Mouse (Mus musculus): Measurements from ENCODE around the gene Pde10a.

The Pde10a gene

DNA sequence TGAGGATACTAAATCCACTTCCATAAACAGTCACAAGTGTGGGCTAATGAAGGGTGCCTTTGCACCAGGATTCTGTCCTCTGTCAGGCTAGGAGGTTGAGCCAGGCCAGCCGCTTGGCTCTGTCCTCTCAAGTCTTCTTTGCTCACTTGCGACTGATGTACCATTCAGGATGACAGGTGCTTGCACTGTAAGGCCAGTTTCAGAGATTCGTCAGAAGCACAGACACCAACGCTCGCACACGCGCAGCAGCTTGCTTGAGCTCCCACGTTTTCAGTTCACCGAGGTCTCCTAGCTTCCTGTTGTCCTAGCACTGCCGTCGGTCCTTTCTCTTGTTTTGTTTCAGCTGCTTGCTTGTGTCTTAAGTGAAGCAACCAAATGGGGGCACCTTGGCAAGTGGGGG lies 111.5 kb downstream of the Pde10a start:
- no peaks in the 10 kb centered on the region for H3K36me3 ChIP-seq (ENCODE audit: control insufficient read depth, insufficient read depth, low read length, poor library complexity, severe bottlenecking)
- DNase-seq (ENCODE audit: low read depth, low spot score) = no peak
- no peaks in the 10 kb centered on the region for H3K27me3 ChIP-seq (ENCODE audit: control insufficient read depth, insufficient read depth, low read length, poor library complexity, severe bottlenecking)

DNA sequence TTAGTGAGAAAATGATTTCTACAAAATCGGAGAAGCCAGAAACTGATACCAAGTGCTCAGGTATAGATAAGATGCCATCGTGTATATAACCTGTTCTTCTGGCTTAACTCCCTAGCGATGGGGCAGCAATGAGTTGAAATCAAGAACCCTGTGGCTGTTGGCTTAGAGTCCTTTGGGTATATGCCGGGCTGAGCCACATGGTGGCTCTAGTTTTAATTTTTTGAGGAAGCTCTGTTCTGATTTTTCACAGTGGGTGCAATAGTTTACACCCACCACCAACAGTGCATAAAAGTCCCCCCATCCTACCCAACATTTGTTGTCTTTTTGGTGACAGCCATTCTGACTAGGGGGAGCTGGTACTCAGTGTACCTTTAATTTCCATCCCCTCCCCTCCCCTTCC lies 112.0 kb downstream of the Pde10a start:
- Histone ChIP-seq H3K27me3 (ENCODE audit: control insufficient read depth, insufficient read depth, low read length, poor library complexity, severe bottlenecking) (no peaks in the 10 kb centered on the region), H3K36me3 (ENCODE audit: control insufficient read depth, insufficient read depth, low read length, poor library complexity, severe bottlenecking) (no peaks in the 10 kb centered on the region)
- no peak for DNase-seq (ENCODE audit: low read depth, low spot score)

DNA sequence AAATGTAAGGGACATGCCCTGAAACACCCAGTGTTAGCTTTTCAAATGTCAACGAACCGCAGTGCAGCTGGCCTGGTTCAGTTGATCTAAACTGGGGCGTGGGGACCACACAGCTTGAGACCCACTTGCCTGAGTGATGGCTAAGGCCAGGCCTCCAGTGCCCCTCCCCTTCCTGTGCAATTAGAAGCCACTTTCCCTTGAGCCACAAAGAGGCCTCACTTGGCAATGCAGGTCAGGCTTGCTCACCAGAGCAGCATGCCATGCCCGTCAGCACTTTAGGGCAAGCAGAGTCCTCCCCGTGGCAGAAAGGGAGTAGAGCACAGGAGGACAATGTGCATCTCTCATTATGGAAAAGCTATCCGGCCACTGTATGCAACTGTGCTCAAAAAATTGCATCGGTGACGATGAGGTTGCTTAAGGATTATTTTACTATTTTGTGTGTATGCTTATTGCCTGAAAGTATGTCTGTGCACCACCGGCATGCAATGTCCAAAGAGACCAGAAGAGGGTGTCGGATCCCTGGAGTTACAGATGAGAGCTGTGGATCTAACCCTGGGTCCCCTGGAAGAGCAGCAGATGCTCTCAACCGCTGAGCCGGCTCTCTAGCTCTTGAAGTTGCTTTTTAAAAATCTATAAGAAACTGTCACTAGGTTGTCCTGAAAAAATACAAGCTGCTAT lies 114.7 kb downstream of the Pde10a start:
- DNase-seq (ENCODE audit: low read depth, low spot score) = no peak
- H3K36me3 ChIP-seq (ENCODE audit: control insufficient read depth, insufficient read depth, low read length, poor library complexity, severe bottlenecking) = no peaks in the 10 kb centered on the region
- no peaks in the 10 kb centered on the region for H3K27me3 ChIP-seq (ENCODE audit: control insufficient read depth, insufficient read depth, low read length, poor library complexity, severe bottlenecking)

DNA sequence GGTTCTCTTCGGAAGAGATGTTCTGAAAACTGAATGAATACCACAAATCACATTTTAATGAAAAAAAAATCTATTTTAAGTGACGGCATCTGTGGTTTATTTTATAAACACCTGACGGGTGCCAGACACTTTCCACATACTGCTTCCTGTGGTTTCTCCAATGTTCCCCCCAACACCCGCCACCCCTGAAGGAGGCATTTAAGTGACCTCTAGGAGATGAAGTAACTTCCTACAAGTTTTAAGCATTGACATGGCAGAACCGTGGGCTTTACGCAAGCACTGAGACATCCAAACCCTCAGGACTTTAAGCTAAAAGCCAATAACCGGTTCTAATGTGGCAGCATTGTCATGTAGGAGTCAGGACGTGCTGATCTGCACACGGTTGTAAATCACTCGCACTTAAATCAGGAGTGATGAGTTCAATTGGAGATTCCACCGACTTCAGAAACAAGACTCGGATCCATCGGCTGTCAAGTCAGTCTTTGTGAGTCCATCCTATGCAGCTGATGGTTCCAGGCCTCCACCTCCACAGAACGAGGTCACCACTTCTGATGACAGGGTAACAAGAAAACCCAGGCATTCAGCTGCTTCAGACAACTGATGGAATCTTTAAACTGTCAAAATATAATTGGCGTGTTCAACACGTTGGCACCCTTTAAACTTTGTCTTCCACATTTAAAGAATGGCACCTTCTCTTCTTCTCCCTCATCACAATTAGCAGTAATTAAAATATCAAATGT lies 115.7 kb downstream of the Pde10a start:
- H3K36me3 ChIP-seq (ENCODE audit: control insufficient read depth, insufficient read depth, low read length, poor library complexity, severe bottlenecking) = no peaks in the 10 kb centered on the region
- DNase-seq (ENCODE audit: low read depth, low spot score) = no peak
- no peaks in the 10 kb centered on the region for H3K27me3 ChIP-seq (ENCODE audit: control insufficient read depth, insufficient read depth, low read length, poor library complexity, severe bottlenecking)

DNA sequence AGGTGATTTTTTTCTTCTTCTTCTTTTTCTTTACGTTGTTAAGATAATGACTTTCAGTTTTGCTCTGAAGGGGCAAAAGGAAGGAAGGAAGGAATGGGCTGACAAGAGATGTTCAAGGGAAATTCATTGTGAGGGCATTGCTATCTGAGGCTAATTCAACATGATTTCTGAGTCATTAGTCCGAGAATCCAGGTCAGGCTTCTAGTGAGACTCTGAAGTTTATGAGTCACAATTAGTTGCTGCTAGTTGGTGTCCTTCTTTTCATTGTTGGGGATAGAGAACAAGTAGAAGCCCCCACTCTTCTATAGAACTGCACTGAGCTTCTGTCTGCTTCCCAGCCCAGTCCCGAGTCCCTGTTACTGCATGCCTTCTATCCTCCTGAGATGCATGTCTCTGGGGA lies 116.3 kb downstream of the Pde10a start:
- H3K36me3 ChIP-seq (ENCODE audit: control insufficient read depth, insufficient read depth, low read length, poor library complexity, severe bottlenecking) = no peaks in the 10 kb centered on the region
- no peak for DNase-seq (ENCODE audit: low read depth, low spot score)

DNA sequence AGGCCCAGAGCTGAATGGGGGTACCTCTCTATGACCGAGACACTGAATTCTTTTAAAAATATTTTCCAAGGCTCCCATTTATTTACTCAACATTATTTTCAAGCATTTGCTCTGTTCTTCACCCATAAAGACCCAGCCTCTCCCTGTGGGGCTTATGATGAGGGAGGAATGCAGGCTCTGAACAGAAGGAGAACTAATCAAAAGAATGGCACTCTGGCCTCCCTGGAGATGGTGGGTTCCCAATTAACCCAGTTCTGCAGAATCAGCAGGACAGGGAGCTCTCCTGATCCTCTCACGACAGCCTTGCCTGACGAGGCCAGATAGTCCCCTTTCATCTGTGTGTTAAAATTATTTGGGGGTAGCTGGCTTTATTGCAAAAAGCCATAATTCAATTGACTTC lies 117.2 kb downstream of the Pde10a start:
- DNase-seq (ENCODE audit: low read depth, low spot score) = no peak
- Histone ChIP-seq H3K36me3 (ENCODE audit: control insufficient read depth, insufficient read depth, low read length, poor library complexity, severe bottlenecking) (no peaks in the 10 kb centered on the region), H3K27me3 (ENCODE audit: control insufficient read depth, insufficient read depth, low read length, poor library complexity, severe bottlenecking) (no peaks in the 10 kb centered on the region)

More for the DNA sequence above, 116.3 kb downstream of the Pde10a start:
- no peaks in the 10 kb centered on the region for H3K27me3 ChIP-seq (ENCODE audit: control insufficient read depth, insufficient read depth, low read length, poor library complexity, severe bottlenecking)

DNA sequence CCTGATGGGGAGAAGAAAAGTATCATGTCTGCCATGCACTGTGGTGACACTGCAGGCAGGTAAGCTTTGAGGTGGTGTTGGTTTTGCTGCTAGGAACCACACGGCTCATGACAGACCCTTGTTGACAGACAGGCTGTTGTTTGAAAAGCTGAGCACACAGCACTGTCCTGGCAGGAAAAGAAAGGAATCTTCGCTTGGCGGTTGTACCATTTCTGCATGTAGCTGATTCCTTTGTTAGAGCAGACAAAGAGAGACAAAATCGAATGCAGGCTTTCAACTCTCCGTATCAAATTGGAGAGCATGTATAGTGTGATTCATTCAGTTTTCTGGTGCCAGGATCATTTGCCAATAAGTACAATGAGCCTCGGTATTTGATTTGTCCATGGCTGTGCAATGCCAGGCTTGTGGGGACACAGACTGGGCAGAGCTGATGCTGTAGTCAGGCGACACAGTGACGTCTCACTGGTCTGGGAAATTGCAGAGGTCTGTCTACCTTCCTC lies 122.2 kb downstream of the Pde10a start:
- Histone ChIP-seq H3K36me3 (ENCODE audit: control insufficient read depth, insufficient read depth, low read length, poor library complexity, severe bottlenecking) (no peaks in the 10 kb centered on the region), H3K27me3 (ENCODE audit: control insufficient read depth, insufficient read depth, low read length, poor library complexity, severe bottlenecking) (no peaks in the 10 kb centered on the region)
- DNase-seq (ENCODE audit: low read depth, low spot score) = no peak

DNA sequence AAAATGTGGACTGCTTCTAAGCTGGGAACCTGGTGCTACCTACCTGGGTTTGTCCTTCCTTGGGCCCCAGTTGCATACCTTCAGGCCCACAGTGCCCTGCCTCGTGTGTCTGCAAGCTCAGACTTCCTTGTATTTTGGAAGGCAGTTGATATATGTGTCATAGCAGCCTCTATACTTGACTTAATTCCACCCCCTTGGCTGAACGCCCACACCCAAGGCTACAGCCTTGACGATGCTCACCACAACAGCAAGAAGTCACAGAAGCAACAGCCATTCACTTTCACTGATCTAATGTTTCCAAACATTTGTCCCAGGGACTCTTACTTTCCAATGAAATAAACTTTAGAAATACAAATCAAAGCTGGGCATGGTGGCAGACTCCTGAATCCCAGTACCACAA lies 123.1 kb downstream of the Pde10a start:
- DNase-seq (ENCODE audit: low read depth, low spot score) = no peak
- no peaks in the 10 kb centered on the region for H3K36me3 ChIP-seq (ENCODE audit: control insufficient read depth, insufficient read depth, low read length, poor library complexity, severe bottlenecking)

DNA sequence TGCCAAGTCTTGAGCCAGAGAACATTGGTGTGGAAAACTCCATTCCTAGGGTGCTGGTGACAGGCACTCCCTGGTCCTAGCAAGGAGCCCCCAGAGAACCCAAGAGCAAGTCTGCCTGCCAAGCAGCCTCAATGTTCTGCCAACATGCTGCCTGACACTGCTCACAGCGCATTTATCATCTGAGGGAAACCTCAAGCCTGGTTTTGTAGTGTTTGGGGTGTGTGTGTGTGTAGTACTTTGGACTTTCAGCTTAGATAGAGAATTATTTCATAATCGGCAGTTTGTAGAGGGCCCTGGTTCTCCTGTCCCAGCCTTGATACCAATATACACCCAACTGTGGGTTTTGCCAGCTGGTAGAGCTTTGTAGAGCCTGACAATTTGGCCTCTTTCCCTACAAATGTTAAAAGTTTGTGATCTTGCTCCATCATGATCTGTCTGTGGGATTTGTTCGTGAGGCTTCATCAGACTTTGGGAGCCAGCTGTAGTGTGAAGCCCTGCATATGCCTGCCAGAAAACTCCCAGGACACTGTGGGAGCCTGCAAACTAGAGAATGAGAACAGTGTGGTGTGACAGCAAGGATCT lies 127.6 kb downstream of the Pde10a start:
- no peak for DNase-seq (ENCODE audit: low read depth, low spot score)
- H3K27me3 ChIP-seq (ENCODE audit: control insufficient read depth, insufficient read depth, low read length, poor library complexity, severe bottlenecking) = no peaks in the 10 kb centered on the region

More for the DNA sequence above, 123.1 kb downstream of the Pde10a start:
- H3K27me3 ChIP-seq (ENCODE audit: control insufficient read depth, insufficient read depth, low read length, poor library complexity, severe bottlenecking) = no peaks in the 10 kb centered on the region

DNA sequence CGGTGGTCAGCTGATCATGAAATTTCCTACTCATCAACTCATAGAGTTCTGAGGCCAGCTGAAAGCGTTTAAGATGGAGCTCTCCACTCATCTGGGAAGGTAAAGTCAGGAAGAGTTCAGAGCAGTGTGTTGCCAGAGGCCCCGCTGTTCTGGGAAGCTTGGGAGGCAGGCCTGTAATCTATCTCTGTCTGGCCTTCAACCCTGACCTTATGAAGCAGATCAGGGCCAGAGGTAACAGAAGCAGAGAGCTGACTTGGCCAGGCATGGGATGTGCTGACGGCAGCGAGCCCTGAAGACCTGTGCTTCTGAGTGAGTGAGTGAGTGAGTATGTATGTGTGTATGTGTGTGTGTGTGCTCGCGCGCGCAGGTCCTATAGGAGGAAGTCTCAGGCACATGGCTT lies 132.5 kb downstream of the Pde10a start:
- H3K36me3 ChIP-seq (ENCODE audit: control insufficient read depth, insufficient read depth, low read length, poor library complexity, severe bottlenecking) = no peaks in the 10 kb centered on the region
- DNase-seq (ENCODE audit: low read depth, low spot score) = no peak
- no peaks in the 10 kb centered on the region for H3K27me3 ChIP-seq (ENCODE audit: control insufficient read depth, insufficient read depth, low read length, poor library complexity, severe bottlenecking)

More for the DNA sequence above, 127.6 kb downstream of the Pde10a start:
- H3K36me3 ChIP-seq (ENCODE audit: control insufficient read depth, insufficient read depth, low read length, poor library complexity, severe bottlenecking) = no peaks in the 10 kb centered on the region

DNA sequence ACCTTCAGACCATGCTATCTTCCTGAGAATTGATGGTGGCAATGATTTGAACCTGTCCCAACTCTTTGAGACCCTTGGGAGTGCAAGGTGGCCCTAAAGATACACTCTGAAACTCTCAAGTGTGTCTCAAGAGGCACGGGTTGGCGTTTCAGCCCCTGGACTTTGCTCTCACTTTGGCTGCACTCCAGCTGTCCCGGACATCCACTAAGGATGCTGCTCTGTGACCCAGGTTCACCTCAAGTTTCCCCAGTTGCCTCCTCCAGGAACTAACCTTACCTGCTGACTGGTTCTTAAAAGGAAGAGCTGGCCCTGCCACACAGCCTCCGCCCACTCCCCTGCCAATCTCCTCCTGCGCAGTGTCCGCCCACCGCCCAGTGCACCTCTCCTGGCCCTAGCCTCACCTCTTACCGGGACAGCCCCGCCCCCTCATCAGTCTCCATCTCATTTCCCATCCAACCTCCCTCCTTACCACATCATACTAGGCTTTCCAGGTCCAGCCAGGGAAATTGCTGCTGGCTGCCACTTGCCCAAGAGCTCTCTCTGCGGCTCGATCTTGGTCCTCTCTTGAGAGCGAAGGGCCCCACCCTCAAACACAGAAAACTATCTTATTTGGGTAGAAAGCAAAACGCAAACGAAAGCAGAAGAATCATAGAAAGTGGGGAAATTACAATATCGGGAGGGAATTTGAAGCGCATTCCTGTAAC lies 133.7 kb downstream of the Pde10a start:
- DNase-seq (ENCODE audit: low read depth, low spot score) = no peak
- H3K36me3 ChIP-seq (ENCODE audit: control insufficient read depth, insufficient read depth, low read length, poor library complexity, severe bottlenecking) = no peaks in the 10 kb centered on the region

DNA sequence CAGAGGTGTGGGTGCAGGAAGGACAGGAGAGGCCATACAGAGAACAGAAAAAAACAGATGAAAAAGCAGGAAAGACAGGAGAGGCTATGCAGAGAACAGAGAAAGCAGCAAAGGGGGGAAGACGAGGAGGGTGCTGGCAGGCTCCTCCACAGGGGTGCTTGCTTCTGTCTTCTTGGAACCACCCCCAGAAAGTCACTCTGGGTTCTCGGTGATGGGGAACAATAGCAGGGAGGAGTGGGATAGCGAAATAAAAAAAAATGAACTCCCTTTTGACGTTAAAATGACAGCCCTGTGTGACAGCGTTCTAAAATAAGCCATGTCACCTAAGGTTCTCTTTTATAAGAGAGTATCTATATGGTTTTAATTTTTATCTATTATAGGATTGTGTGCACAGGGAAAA lies 141.7 kb downstream of the Pde10a start:
- H3K27me3 ChIP-seq (ENCODE audit: control insufficient read depth, insufficient read depth, low read length, poor library complexity, severe bottlenecking) = no peaks in the 10 kb centered on the region
- no peak for DNase-seq (ENCODE audit: low read depth, low spot score)
- H3K36me3 ChIP-seq (ENCODE audit: control insufficient read depth, insufficient read depth, low read length, poor library complexity, severe bottlenecking) = no peaks in the 10 kb centered on the region

More for the DNA sequence above, 133.7 kb downstream of the Pde10a start:
- no peaks in the 10 kb centered on the region for H3K27me3 ChIP-seq (ENCODE audit: control insufficient read depth, insufficient read depth, low read length, poor library complexity, severe bottlenecking)

DNA sequence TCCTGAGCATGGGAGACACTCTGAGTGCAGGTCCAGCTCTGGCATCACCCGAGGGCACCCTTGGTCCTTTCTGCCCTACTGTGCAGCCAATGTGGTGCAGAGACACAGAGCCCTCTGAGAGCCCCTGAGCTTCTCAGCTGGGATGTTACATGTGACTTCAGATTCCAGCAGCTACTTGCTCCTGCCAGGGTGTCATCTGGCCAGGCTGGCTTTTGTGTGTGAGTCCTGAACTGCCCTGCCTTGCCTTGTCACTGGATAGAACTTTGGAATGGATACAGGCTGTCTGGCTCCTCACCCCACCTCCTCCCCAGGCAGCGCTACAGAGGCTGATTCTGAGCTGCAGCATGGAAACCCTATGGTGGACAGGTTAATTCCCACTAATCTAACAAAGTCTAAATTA lies 149.5 kb downstream of the Pde10a start:
- Histone ChIP-seq H3K36me3 (ENCODE audit: control insufficient read depth, insufficient read depth, low read length, poor library complexity, severe bottlenecking) (no peaks in the 10 kb centered on the region), H3K27me3 (ENCODE audit: control insufficient read depth, insufficient read depth, low read length, poor library complexity, severe bottlenecking) (no peaks in the 10 kb centered on the region)
- no peak for DNase-seq (ENCODE audit: low read depth, low spot score)

DNA sequence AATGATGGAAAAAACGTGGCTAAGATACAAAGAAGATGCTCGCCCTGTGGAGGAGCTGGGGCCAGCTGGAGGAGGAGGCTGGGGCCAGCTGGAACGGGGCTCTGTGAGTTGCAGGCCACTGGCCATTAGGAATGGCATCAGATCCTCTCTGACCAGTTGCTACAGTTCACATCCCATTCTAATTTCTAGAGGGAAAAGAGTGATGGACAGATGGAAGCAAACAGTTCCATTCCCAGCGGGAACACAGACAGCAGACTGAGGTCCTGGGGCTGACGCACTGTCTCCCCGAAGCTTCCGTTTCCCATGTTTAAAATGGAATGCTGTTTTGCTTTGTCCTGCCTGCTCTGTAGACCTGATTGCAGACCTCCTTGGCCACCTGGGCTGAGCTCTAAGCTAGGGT lies 161.2 kb downstream of the Pde10a start:
- DNase-seq (ENCODE audit: low read depth, low spot score) = no peak
- no peaks in the 10 kb centered on the region for H3K36me3 ChIP-seq (ENCODE audit: control insufficient read depth, insufficient read depth, low read length, poor library complexity, severe bottlenecking)
- H3K27me3 ChIP-seq (ENCODE audit: control insufficient read depth, insufficient read depth, low read length, poor library complexity, severe bottlenecking) = no peaks in the 10 kb centered on the region

DNA sequence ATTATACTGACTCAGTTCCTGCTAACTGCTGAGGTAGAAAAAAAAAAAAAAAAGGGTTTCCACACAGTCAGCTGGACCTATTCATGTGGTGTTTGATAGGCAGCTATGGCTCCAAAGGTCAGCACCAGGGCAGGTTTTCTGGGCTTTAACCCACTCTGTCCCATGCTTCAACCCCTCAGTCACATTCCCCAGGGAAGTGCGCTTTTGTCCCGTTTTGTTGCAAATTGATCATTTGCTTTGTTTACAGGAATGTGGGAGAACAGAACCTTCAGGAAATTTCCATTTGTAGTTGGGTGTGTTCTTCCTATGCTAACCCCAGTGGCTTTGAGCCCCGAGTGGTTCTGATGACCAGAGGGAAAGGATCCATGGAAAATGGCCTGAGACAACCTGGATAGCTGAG lies 162.9 kb downstream of the Pde10a start:
- no peak for DNase-seq (ENCODE audit: low read depth, low spot score)
- Histone ChIP-seq H3K36me3 (ENCODE audit: control insufficient read depth, insufficient read depth, low read length, poor library complexity, severe bottlenecking) (no peaks in the 10 kb centered on the region), H3K27me3 (ENCODE audit: control insufficient read depth, insufficient read depth, low read length, poor library complexity, severe bottlenecking) (no peaks in the 10 kb centered on the region)
